Mouse (Mus musculus) neural tube, embryonic 10.5 days (tissue): ENCODE measurements around the gene Gm11032.
"Not testable (repeated sequence)": the region's sequence is repeated elsewhere in the genome, so short reads cannot be mapped to it uniquely, and the experiment has no call there.

Source experiments
- DNase-seq: peaks from one replicate; pipeline ENCODE4 v3.0.0-alpha.2; 2017; ENCODE audit warnings: low spot score; ENCODE audit errors: extremely low spot score

Gene Gm11032

DNA sequence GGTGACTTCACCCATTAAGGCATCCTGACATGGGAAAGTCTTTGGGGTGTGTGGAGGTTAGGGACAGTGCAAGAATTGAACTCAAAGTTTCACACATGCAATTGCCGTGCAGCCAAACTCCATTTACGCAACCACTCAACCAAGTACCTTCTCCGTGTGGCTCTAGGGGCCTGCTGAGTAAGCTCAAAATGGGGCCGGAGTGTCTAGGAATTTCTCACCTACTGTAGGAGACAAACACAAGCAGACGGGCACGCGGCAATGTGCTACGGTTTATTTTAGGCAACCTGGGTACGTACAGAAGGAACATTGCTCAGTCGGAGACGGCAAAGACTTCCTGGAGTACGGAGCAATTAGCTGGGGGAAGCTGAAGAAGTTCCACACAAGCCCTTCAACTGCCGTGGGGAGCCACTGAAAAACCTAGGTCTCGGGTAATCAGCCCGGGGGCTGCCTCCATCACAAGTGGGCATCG is at the start of gene Gm11032:
Gene Gm11032 (plus strand): TSS at position 51 of the 469 bp plus-strand sequence.
- no peak for DNase-seq

- DNase-seq: no peak
These were observed 48.4 kb upstream of the Gm11032 start for GRCm38 (mm10) chr11:4571491-4571901.

GRCm38 (mm10) chr11:4576090-4576732 is 43.7 kb upstream of the Gm11032 start:
- DNase-seq: not testable (repeated sequence)

DNA sequence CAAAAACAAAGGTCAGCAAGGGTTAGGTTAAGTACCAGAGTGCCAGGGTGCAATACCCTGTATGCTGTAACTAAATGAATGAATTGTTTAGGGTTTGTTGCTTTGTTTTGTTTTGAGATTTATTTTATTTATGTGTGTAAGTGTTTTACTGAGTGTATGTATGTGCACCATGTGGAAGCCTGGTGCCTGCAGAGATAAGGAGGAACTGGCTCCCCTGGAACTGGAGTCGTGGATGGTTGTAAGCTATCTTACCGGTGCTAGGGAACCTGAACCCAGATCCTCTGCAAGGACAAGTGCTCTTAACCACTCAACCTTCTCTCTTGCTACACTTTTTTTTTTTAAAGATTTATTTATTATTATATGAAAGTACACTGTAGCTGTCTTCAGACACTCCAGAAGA is 42.8 kb upstream of the Gm11032 start:
- DNase-seq: no peak

- no peak for DNase-seq
These were observed 41.2 kb upstream of the Gm11032 start for GRCm38 (mm10) chr11:4578682-4579081.

DNA sequence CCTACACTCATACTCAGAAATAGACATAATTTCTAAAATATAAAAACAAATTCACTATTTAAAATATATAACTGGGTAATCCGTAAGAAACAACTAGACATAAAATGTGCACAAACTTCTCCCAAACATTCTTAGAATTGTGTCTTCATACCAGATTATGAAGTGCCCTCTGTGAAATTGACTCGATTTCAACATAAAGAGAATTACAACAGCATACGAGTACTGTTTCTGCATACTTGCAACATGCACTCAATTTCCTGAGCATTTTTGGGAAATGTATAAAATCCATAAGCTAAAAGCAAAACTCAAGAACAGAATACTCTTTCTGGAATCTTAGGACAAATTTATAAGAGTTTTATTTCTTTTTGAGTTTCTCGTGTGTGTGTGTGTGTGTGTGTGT is 28.1 kb upstream of the Gm11032 start:
- no peak for DNase-seq

- DNase-seq: no peak
These were observed 26.4 kb upstream of the Gm11032 start for GRCm38 (mm10) chr11:4593491-4593848.

DNA sequence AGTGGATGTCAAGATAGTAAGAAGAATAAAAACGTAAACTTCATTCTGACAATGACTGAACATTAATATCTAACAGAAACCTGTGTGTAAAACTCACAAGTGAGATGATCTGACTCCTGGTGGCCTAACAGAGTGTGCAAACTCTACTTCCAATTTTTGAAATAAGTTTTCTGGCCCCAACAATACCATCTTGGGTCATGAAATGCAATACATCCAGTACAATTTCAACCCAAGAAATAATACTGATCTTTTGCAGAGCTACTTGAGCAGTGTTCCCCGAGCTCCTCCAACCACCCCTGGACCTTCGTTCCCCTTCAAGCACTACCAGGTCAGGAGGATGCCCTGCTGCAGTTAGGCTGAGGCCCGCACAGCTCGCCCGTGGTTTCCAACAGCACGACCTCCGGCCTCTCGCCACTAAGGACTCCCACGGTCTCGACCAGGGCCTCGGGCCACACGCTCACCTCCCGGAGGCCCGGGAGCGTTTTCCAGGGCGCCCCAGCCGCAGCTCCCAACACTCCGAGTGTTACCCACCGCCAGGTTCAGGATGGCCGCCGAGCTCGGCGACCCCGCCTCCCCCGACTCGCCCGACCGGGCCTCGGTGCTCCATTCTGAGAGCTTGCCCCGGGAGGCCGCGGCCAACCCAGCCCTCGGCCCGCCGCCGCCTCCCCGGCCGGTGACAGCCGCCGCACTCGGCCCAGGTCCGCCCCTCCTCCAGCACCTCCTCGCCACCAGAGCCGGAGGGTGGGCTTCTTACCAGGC is 25.8 kb upstream of the Gm11032 start:
- no peak for DNase-seq

DNA sequence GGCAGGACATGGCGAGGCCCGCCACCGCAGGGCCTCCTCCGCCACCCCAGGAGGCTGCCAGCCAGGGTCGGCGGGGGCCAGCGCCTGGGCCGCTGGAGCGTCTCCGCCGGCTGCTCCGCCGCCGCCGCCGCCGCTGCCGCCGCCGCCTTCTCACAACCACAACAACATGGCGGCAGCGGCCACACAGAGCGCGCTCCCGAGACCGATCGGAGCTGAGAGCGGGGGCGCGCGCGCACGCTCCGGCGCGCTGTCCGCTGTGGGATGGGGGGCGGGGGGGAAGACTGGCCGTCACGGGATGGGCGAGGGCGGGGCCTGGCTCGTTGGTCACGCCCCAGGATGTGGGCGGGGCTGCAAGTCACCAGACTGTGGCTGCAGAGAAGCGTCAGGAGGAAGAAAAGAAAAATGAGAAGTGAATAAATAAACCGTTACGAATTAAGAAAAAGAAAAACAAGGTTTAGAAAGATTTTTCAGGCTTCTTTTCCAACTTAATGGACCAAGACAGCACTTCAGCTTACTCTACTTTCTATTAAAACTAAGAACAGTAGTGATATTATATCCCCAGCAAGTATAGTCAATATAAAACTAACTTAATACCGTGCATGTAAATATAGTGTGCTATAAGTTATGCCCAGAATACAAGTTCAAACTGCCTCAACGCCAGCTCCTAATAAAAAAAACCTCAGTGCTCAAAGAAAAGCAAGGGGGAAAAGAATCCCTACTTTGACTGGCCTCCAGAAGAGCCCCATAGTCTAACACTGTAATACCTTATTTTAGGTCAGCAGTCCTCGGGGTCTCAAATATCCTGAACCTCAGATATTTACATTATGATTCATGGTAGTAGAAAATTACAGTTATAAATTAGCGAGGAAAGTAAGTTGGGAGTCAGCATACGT is 25.0 kb upstream of the Gm11032 start, which contains the start of gene Mtmr3:
Gene Mtmr3 (minus strand): TSS at position 256 of the 893 bp plus-strand sequence.
- DNase-seq: peak; percentile 96

DNA sequence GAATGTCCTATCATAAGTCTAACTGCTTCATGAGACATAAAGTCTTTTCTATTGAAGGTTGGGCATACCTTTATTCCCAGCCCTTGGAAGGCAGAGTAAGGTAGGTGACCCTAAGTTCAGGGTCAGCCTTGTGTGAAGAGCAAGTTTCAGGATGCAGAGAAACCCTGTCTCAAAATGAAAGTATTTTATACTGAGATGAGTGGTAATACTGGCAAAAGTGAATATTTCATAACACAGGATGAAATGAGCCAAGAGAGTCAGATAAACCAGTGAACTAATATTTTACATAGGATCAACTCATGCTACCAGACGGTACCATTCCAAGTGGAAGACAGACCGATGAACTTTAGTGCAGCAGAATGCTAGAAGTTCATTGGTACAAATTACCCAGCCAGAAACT is 21.5 kb upstream of the Gm11032 start:
- no peak for DNase-seq

- DNase-seq: no peak
These were observed 20.0 kb upstream of the Gm11032 start for GRCm38 (mm10) chr11:4599916-4600315.

GRCm38 (mm10) chr11:4601890-4602289 is 18.0 kb upstream of the Gm11032 start:
- DNase-seq: no peak

DNA sequence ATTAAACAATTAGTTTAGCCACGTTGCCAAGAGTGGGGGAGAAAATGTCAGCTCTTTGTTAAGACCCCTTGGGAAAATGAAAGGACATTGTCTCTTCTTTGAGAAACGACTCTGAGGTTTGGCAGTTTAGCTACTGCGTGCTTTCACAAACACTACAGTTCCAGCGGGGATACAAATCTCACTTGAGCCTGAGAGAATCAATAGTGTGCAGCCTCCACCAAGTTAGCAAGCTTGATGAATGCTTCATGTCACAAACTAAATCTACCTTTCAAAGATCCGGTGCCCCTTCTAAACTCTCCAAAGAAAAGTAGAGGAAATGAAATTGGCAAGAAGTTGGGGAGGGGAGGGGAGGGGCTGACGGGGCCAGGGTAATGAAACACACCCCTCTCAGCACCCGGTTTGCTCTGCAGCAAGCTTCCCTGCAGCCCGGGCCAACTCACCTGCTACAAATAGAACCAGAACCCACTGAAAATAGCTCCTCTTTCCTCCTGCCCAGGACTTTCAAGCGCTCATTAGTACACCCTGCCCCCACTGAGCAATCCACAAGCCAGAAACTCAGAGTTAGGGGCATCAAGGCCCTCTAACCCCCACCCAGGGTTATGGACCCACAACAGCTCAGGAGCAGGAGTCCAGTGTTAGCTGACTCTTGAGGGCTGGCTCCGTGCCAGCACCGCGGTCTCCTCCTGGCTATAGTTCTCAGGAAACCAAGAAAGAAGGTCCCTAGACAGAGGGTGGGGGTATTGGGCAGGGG is 17.0 kb upstream of the Gm11032 start:
- no peak for DNase-seq

- DNase-seq: peak; percentile 27
These were observed 15.4 kb upstream of the Gm11032 start for GRCm38 (mm10) chr11:4604441-4604840.

DNA sequence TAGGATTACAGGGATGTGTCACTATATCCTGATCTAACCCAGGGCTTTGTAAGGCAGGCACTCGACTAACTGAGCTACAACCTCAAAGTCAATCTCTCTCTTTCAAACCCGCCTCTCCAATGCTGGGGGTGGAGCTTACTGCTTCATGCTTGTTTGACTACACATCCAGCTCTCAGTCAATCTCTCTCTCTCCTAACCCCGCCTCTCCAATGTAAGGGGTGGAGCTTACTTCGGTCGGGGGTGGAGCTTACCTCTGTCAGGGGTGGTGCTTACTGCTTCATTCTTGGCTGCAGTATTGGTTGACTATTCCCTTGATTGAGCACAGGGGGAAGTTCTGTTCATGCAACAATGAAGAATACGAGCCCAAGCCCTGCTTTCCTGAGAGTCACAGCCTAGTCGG is 14.5 kb upstream of the Gm11032 start:
- no peak for DNase-seq

DNA sequence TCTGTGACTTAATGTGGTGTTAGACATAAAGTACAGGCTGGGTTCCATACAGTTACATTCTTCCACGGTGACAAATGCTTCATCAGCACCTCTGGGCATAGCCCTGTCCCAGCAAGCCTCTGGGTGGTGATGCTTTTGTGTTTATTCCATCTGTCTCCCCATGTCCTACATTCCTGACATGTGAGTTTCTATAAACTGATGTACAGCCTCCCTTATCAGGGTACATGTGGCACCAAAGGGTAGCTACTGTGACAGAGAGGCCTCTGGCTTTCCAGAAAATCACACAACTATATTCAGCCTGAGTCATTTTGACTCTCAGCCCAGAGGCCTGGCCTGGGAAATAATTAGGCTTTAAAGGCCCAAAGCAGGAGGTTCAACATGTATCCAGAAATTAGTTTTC is 13.3 kb upstream of the Gm11032 start:
- no peak for DNase-seq

GRCm38 (mm10) chr11:4611904-4612303 is 8.0 kb upstream of the Gm11032 start:
- DNase-seq: no peak

GRCm38 (mm10) chr11:4620501-4621108 is 738 bp downstream of the Gm11032 start:
- no peak for DNase-seq

GRCm38 (mm10) chr11:4621866-4622265 is 2.0 kb downstream of the Gm11032 start:
- DNase-seq: no peak

DNA sequence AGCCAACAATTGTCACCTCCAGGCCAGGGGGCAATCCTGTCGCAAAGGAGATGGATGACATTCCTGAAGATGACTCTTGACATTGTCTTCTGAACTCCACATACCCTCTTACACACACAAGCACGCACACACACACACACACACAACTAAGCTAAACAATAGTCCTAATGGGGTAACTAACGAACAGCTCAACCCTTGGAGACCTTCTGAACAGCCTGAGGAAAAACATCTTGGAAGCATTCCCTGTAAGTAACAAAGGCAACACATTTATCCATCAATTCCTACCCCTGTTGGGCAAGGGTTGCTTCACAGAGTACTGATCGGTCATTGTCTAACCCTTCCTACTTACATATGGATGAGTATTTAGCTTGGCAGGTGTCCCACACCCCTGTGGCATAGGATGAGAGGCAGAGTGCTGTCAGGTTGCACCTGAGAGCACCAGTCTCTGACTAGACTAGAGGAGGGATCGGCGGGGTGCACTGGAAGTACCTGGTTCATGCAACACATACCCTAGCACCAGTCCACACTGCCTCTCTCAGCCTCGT is 2.6 kb downstream of the Gm11032 start:
- no peak for DNase-seq
